Comparison of ENCODE assay signal across 9 mouse cellular contexts in the genomic region with DNA sequence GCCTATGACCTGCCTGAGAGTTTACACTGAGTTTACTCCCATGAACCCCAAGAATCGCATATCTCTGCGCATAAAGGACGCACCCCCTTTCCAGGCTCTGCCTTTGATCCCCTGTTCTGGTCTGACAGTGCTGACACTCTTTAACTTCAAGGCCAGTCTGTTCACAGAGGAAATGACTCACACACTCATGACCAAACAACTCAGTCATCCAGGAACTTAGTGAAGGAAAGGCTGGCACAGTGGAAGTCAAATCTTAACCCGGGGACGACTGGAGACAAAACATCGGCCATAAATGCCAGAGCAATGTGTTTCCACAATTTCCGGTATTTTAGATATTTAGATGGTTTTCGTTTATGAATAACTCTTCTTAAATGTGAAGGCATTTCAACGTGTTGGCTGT. TPM values are rescaled to one million over a fixed set of nuclear protein-coding genes. Genes with fewer than 3 reads are reported as not detected.
DNase-seq lines count a peak whose midpoint lies in the region; ATAC-seq and TF ChIP-seq lines count a peak whose summit lies in the region.
"Had no signal": no experiment of that assay in that cellular context is flagged by ENCODE, and none has a peak within 500 bp of the region (broad histone marks: within the 10 kb centered on the region; RNA-seq: fewer than 3 reads in every experiment).

No protein-coding gene starts in this region.

- no peaks in the 10 kb centered on the region for H3K27me3 ChIP-seq in C2C12 (ENCODE audit: control insufficient read depth, insufficient read depth, insufficient read length)
- H3K27me3 ChIP-seq in lung, postnatal 0 days (replicated peaks; ENCODE audit: insufficient read depth, low read length), result no peaks in the 10 kb centered on the region
- H3K27me3 ChIP-seq: limb, embryonic 15.5 days had no signal

- H3K79me2 ChIP-seq in C2C12 (ENCODE audit: control insufficient read depth, insufficient read depth), result peaks cover 63% of the 10 kb centered on the region

- H3K27ac ChIP-seq in lung, postnatal 0 days (ENCODE audit: low read length), result peak overlapping the region; percentile 70

- ATAC-seq in granulocyte monocyte progenitor cell, adult 5-6 weeks (replicated peaks; ENCODE audit: poor library complexity, severe bottlenecking), result peak; percentile 89
- peak; percentile 86 for ATAC-seq in lung, postnatal 0 days

- H3K9ac ChIP-seq in lung, postnatal 0 days (replicated peaks; ENCODE audit: low read depth), result no peak overlapping the region
- H3K9ac ChIP-seq: limb, embryonic 15.5 days had no signal

- TF ChIP-seq CTCF in C2C12 (IDR thresholded peaks at IDR 0.05; ENCODE audit: control insufficient read depth, insufficient read depth, insufficient read length), result no peak
- no peak for TF ChIP-seq CTCF in lung, postnatal 0 days (IDR thresholded peaks at IDR 0.05)

- H3K4me2 ChIP-seq in lung, postnatal 0 days (replicated peaks; ENCODE audit: low read depth, low read length), result no peak overlapping the region
- H3K4me2 ChIP-seq: limb, embryonic 15.5 days had no signal

- intact Hi-C loops in heart, postnatal 25 days (cut with DNase I), result loop anchor here (5.0 kb wide), 1 partner anchor 52 kb away; no protein-coding TSS in a partner anchor
- intact Hi-C loops in left cerebral cortex, postnatal 36 days (cut with DNase I), result no loop called here

- no peak overlapping the region for H3ac ChIP-seq in C2C12 (ENCODE audit: control insufficient read depth, insufficient read length, low read depth)

- no peaks in the 10 kb centered on the region for H3K9me3 ChIP-seq in lung, postnatal 0 days (ENCODE audit: low read length)
- H3K9me3 ChIP-seq: limb, embryonic 15.5 days had no signal

- peaks cover 18% of the 10 kb centered on the region; the same call in 1 of the 2 replicates for H3K4me1 ChIP-seq in lung, postnatal 0 days (ENCODE audit: insufficient read depth, low read depth, low read length)

- peaks cover 4% of the 10 kb centered on the region for H3K36me3 ChIP-seq in C2C12 (ENCODE audit: control insufficient read depth, insufficient read depth)
- H3K36me3 ChIP-seq in lung, postnatal 0 days (ENCODE audit: insufficient read depth, low read length), result no peaks in the 10 kb centered on the region
- H3K36me3 ChIP-seq: limb, embryonic 15.5 days had no signal

- no peak overlapping the region for H3K4me3 ChIP-seq in C2C12 (ENCODE audit: insufficient read depth, poor library complexity, severe bottlenecking)
- no peak overlapping the region for H3K4me3 ChIP-seq in lung, postnatal 0 days (ENCODE audit: low read depth, low read length)
- H3K4me3 ChIP-seq: limb, embryonic 15.5 days had no signal

- peak; percentile 91 for TF ChIP-seq EP300 in lung, postnatal 0 days (IDR thresholded peaks at IDR 0.05)

- DNase-seq in heart, adult 11 months, result peak; percentile 97
- DNase-seq in heart, postnatal 25 days (ENCODE audit: low spot score), result no peak
- DNase-seq in lung, postnatal 0 days (ENCODE audit: low spot score), result peak; percentile 92
- no peak for DNase-seq in cerebellum, adult 18-20 months
- DNase-seq in left cerebral cortex, postnatal 36 days (ENCODE audit: low spot score in 2 of 2), result no peak
- DNase-seq in ovary, postnatal 14 days (ENCODE audit: low spot score), result no peak

- peaks cover 40% of the 10 kb centered on the region for H3K79me3 ChIP-seq in C2C12 (ENCODE audit: low read depth)

- 30% methylated on average over 9 of the region's 9 CpGs for WGBS in lung, postnatal 0 days

TF ChIP-seq in C2C12, 6 proteins besides CTCF, POLR2A, EP300 and RAD21:
- TF ChIP-seq MAX (IDR thresholded peaks at IDR 0.05) (peak; percentile 36), CEBPB (IDR thresholded peaks at IDR 0.05; ENCODE audit: low read depth) (no peak), FOSL1 (IDR thresholded peaks at IDR 0.05; ENCODE audit: insufficient read depth, low read length, poor library complexity, severe bottlenecking) (no peak), MYOD1 (IDR thresholded peaks at IDR 0.05; ENCODE audit: control insufficient read depth, insufficient read length, low read depth) (peak; percentile 27), USF1 (IDR thresholded peaks at IDR 0.05; ENCODE audit: low read depth) (peak; percentile 52), MYOG (IDR thresholded peaks at IDR 0.05; ENCODE audit: control insufficient read depth, extremely low read depth, insufficient read length) (no peak)

RNA-seq across cellular contexts. Expression of a gene that starts 25.4 kb away (rescaled TPM):
- total RNA-seq in heart, postnatal 25 days (2021), result 10 to 100 TPM; 81.3 to 98.0 TPM
- 74.1 TPM for polyA plus RNA-seq in C2C12 (2012; fragmentation: generic; extraction: Trizol)
- 61.3 and 114 TPM in 2 replicates for total RNA-seq in granulocyte monocyte progenitor cell, adult 5-6 weeks (2014; fragmentation: Nextera tagmentation)
- total RNA-seq in granulocyte monocyte progenitor cell, adult 5-6 weeks (2017), result 121 and 131 TPM in 2 replicates
- 83.1 and 101 TPM in 2 replicates for polyA plus RNA-seq in lung, postnatal 0 days (2015; fragmentation: Nextera tagmentation; extraction: Ambion mirVana)
- total RNA-seq in left cerebral cortex, postnatal 36 days (2021), result 10 to 100 TPM; 56.6 to 78.7 TPM

RNA-seq across cellular contexts. Expression of a gene that starts 54.5 kb away (rescaled TPM):
- total RNA-seq in heart, postnatal 25 days (2021), result 1 to 10 TPM; 2.1 to 3.2 TPM
- 0.02 TPM for polyA plus RNA-seq in C2C12 (2012; fragmentation: generic; extraction: Trizol)
- 3.1 TPM in 1 of 2 replicates, not detected in the other for total RNA-seq in granulocyte monocyte progenitor cell, adult 5-6 weeks (2014; fragmentation: Nextera tagmentation)
- total RNA-seq in granulocyte monocyte progenitor cell, adult 5-6 weeks (2017), result 0.47 and 2.0 TPM in 2 replicates
- polyA plus RNA-seq in lung, postnatal 0 days (2015; fragmentation: Nextera tagmentation; extraction: Ambion mirVana), result 1.6 and 2.0 TPM in 2 replicates
- not detected for total RNA-seq in left cerebral cortex, postnatal 36 days (2021)

Comparison
In these comparisons a context has a peak if more than half of its experiments do, and no peak if none do; other contexts are left out.
1. DNase-seq: peak in heart, adult 11 months (single experiment) and lung, postnatal 0 days (single experiment); none in heart, postnatal 25 days (single experiment), cerebellum, adult 18-20 months (0 of 2), left cerebral cortex, postnatal 36 days (0 of 2) and ovary, postnatal 14 days (single experiment).